Mouse (Mus musculus): ENCODE measurements around the gene Rbm5. TPM values are rescaled to one million over a fixed set of nuclear protein-coding genes. Genes with fewer than 3 reads are reported as not detected.
A peak's percentile ranks its signal among the peaks of the same experiment; 100 is the strongest.

Gene Rbm5
- polyA plus RNA-seq, 1 experiment, result 197 TPM

DNA sequence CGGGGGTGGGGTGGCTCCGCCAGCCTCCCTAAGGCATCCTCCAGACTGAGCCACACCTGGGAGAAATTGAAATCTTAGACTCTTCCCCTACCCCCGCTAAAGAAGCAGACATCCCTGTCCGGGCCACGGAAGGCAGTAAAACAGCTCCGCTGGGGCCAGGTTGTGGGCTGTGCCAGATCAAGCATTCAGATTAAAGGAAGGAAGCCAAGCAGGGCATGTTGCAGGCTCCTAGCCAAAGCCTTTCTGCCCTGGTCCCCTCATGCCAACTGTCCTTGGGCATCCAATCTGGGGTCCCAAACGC lies 34.7 kb downstream of the Rbm5 start:
- WGBS, result 0% methylated on average over 7 of the region's 7 CpGs
- H3K36me3 ChIP-seq (ENCODE audit: control insufficient read depth, insufficient read depth, low read length), result peaks cover 19% of the 10 kb centered on the region
- peak; percentile 63 for DNase-seq
- H3K4me1 ChIP-seq (replicated peaks; ENCODE audit: control insufficient read depth, insufficient read depth, low read length), result peaks cover 28% of the 10 kb centered on the region
- H3K4me3 ChIP-seq (ENCODE audit: control insufficient read depth, insufficient read depth, low read length), result peak overlapping the region; percentile 13
- no peak overlapping the region for H3K27ac ChIP-seq (ENCODE audit: control insufficient read depth, insufficient read depth, low read length)
- no peaks in the 10 kb centered on the region for H3K27me3 ChIP-seq (ENCODE audit: control insufficient read depth, insufficient read depth, low read length)
- TF ChIP-seq POLR2A (IDR thresholded peaks at IDR 0.05; ENCODE audit: control insufficient read depth, extremely low read depth, insufficient read depth, low read length, poor library complexity) (no peak), CTCF (IDR thresholded peaks at IDR 0.05; ENCODE audit: borderline replicate concordance, control insufficient read depth, extremely low read depth, insufficient read depth, low read length, poor library complexity) (0 out of 2 replicates have a peak, but pooled peaks have one; percentile 33)

DNA sequence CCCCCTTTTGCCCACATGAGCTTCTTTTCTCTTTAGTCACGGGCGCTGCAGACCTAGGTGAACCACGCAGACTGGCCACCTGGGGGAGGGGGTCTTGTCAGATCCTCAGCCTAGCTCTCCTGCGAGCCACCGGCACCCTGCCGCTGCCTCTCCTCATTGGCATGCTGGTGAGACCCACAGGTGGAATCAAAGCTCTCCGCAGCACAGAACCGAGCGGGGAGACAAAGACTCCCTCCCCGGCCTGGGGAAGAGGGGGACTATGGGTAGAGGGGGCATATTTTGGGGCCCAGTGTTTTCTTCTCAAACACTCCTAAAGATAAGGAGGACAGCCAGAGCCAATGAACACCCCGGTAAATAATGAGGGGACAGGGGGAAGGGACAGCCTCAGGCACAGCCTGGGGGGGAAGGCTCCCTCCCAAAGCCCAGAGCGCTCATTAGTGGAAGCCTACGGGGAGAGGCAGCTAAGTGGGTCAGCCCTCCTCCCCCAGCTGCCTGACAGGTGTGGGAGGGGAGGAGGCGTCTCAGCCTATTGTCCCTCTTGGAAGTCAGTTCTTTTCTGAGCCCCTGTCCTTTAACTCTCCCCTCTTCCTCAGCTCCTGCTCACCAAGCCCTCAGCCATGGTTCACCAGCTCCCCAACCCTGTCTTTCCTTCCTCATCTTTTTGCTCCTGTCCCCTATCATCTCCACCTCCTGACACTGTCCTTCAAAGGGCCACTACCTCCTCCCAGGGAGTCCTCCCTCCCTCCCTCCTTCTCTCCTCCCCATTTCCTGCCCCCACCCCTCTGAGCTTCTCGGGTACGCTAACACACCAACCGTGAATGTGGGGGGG lies 35.2 kb downstream of the Rbm5 start:
- Histone ChIP-seq H3K4me1 (replicated peaks; ENCODE audit: control insufficient read depth, insufficient read depth, low read length) (peaks cover 28% of the 10 kb centered on the region), H3K27me3 (ENCODE audit: control insufficient read depth, insufficient read depth, low read length) (no peaks in the 10 kb centered on the region), H3K4me3 (ENCODE audit: control insufficient read depth, insufficient read depth, low read length) (peak overlapping the region; percentile 13), H3K36me3 (ENCODE audit: control insufficient read depth, insufficient read depth, low read length) (peaks cover 14% of the 10 kb centered on the region), H3K27ac (ENCODE audit: control insufficient read depth, insufficient read depth, low read length) (peak overlapping the region; percentile 58)
- peak; percentile 63 for DNase-seq
- TF ChIP-seq CTCF (IDR thresholded peaks at IDR 0.05; ENCODE audit: borderline replicate concordance, control insufficient read depth, extremely low read depth, insufficient read depth, low read length, poor library complexity) (0 out of 2 replicates have a peak, but pooled peaks have one; percentile 29), POLR2A (IDR thresholded peaks at IDR 0.05; ENCODE audit: control insufficient read depth, extremely low read depth, insufficient read depth, low read length, poor library complexity) (no peak)
- 8% methylated on average over 16 of the region's 17 CpGs for WGBS

DNA sequence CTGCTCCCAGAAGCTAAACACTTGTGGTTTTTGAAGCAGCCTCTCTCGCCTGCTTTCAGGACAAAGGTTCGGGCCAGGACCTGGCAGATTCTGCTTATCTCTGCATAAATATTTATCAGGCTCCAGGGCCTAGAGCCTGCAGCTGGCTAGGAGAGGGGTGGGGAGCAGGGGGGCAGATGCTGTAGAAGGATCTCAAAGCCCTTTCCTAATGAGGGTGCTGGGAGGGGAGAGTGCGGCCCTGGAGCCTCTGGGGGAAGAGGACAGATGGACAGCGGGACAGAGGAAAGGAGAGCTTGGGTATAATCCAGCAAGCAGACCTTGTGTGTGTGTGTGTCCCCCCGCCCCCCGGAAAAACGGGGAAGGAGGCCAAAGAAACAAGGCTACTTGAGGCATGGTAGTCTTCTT lies 36.2 kb downstream of the Rbm5 start:
- H3K36me3 ChIP-seq (ENCODE audit: control insufficient read depth, insufficient read depth, low read length), result peaks cover 5% of the 10 kb centered on the region; the same call in 1 of the 2 replicates

DNA sequence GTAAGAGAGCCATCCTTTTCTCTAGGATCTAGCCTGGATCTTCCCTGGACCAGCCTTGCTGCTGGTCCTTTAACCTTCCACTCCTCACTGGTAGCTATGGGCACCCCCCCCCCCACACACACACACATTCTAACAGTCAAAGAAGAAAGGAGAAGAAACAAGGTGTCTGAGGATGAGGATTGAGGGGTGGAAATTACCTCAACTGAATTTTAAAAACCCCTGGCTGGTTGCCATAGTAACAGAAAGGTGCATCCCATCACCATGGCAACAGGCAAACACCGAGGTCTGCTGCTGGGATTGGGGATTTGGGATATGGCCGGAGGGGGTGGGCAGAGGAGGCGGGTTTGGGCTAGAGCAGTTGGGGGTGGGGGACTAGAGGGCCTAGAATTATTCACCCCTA lies 41.1 kb downstream of the Rbm5 start:
- Histone ChIP-seq H3K27me3 (ENCODE audit: control insufficient read depth, insufficient read depth, low read length) (no peaks in the 10 kb centered on the region), H3K4me3 (ENCODE audit: control insufficient read depth, insufficient read depth, low read length) (no peak overlapping the region), H3K27ac (ENCODE audit: control insufficient read depth, insufficient read depth, low read length) (no peak overlapping the region), H3K36me3 (ENCODE audit: control insufficient read depth, insufficient read depth, low read length) (no peaks in the 10 kb centered on the region), H3K4me1 (replicated peaks; ENCODE audit: control insufficient read depth, insufficient read depth, low read length) (peaks cover 10% of the 10 kb centered on the region)
- DNase-seq, result no peak
- WGBS, result 85% methylated on average over 3 of the region's 3 CpGs
- TF ChIP-seq POLR2A (IDR thresholded peaks at IDR 0.05; ENCODE audit: control insufficient read depth, extremely low read depth, insufficient read depth, low read length, poor library complexity), result no peak
- no peak for TF ChIP-seq CTCF (IDR thresholded peaks at IDR 0.05; ENCODE audit: borderline replicate concordance, control insufficient read depth, extremely low read depth, insufficient read depth, low read length, poor library complexity)

More for the DNA sequence above, 36.2 kb downstream of the Rbm5 start:
- 77% methylated on average over 7 of the region's 7 CpGs for WGBS
- TF ChIP-seq CTCF (IDR thresholded peaks at IDR 0.05; ENCODE audit: borderline replicate concordance, control insufficient read depth, extremely low read depth, insufficient read depth, low read length, poor library complexity) (no peak), POLR2A (IDR thresholded peaks at IDR 0.05; ENCODE audit: control insufficient read depth, extremely low read depth, insufficient read depth, low read length, poor library complexity) (no peak)
- Histone ChIP-seq H3K4me3 (ENCODE audit: control insufficient read depth, insufficient read depth, low read length) (no peak overlapping the region), H3K27me3 (ENCODE audit: control insufficient read depth, insufficient read depth, low read length) (no peaks in the 10 kb centered on the region), H3K27ac (ENCODE audit: control insufficient read depth, insufficient read depth, low read length) (no peak overlapping the region), H3K4me1 (replicated peaks; ENCODE audit: control insufficient read depth, insufficient read depth, low read length) (peaks cover 28% of the 10 kb centered on the region)
- DNase-seq, result no peak

DNA sequence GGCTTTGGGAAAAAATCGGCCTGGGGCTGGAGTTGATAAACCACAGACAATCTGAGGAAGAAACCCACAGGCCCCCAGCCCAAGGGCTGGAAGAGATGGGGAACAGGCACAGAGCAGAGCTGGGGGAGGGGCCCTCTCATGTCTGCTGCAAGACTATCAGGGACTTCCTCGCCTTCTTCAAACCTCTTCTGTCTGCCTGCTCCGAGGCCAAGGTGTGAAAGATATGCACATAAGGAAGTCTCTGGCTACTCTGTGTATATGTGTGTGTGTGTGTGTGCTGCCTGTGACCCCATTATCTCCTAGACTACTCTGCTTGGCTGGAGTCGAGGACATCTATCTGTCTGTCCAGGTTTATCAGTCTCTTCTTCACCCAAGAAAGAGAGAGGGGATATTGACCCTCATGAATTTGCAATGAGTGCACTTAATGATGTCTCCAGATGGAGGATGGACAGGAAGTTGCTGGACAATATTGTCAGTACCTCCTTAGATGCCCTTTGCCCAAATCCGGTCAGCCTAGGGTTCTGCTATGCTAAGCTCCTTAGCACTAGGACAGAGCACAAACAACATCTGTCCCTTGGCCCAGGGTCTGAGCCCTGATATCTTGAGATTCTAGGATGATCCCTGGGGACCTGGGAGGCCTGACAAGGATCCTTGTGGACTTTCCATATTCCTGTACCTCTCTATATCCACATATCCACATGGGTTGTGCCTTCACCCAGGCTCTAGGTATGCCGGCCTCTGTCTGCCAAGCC lies 41.7 kb downstream of the Rbm5 start:
- TF ChIP-seq POLR2A (IDR thresholded peaks at IDR 0.05; ENCODE audit: control insufficient read depth, extremely low read depth, insufficient read depth, low read length, poor library complexity) (no peak), CTCF (IDR thresholded peaks at IDR 0.05; ENCODE audit: borderline replicate concordance, control insufficient read depth, extremely low read depth, insufficient read depth, low read length, poor library complexity) (no peak)
- Histone ChIP-seq H3K4me1 (replicated peaks; ENCODE audit: control insufficient read depth, insufficient read depth, low read length) (peaks cover 10% of the 10 kb centered on the region), H3K36me3 (ENCODE audit: control insufficient read depth, insufficient read depth, low read length) (no peaks in the 10 kb centered on the region), H3K27ac (ENCODE audit: control insufficient read depth, insufficient read depth, low read length) (no peak overlapping the region), H3K27me3 (ENCODE audit: control insufficient read depth, insufficient read depth, low read length) (no peaks in the 10 kb centered on the region), H3K4me3 (ENCODE audit: control insufficient read depth, insufficient read depth, low read length) (no peak overlapping the region)
- 72% methylated on average over 6 of the region's 6 CpGs for WGBS
- no peak for DNase-seq

DNA sequence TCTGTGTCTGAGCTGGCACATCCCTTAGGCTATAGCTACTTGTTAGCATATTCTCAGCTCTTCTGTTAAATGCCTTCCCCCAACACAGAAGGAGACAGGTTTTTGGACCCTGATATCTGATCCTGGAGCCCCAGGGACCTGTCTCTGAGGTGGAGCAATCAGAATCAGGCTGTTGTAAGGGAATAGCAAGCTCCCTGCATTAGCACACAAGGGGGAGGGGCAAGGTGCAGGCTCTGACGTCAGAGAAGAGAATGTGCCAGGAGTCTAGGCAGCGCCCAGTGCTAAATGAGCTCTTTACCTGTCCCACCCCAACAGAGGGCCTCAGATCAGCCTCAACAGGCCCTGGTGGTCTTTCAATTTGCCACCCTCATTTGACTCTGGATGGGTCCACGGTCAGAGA lies 43.8 kb downstream of the Rbm5 start:
- Histone ChIP-seq H3K27ac (ENCODE audit: control insufficient read depth, insufficient read depth, low read length) (no peak overlapping the region), H3K36me3 (ENCODE audit: control insufficient read depth, insufficient read depth, low read length) (no peaks in the 10 kb centered on the region), H3K4me3 (ENCODE audit: control insufficient read depth, insufficient read depth, low read length) (no peak overlapping the region), H3K4me1 (replicated peaks; ENCODE audit: control insufficient read depth, insufficient read depth, low read length) (peaks cover 21% of the 10 kb centered on the region), H3K27me3 (ENCODE audit: control insufficient read depth, insufficient read depth, low read length) (no peaks in the 10 kb centered on the region)
- DNase-seq, result no peak
- WGBS, result 81% methylated on average over 3 of the region's 3 CpGs
- no peak for TF ChIP-seq POLR2A (IDR thresholded peaks at IDR 0.05; ENCODE audit: control insufficient read depth, extremely low read depth, insufficient read depth, low read length, poor library complexity)
- TF ChIP-seq CTCF (IDR thresholded peaks at IDR 0.05; ENCODE audit: borderline replicate concordance, control insufficient read depth, extremely low read depth, insufficient read depth, low read length, poor library complexity), result no peak
